Mouse (Mus musculus) midbrain, embryonic 14.5 days (tissue): Measurements from ENCODE around the gene St7. TPM values are rescaled to one million over a fixed set of nuclear protein-coding genes. Genes with fewer than 3 reads are reported as not detected.

Experiments used
- ATAC-seq: fragments of 200-750 bp; cut with Nextera tagmentation; 2 replicates; pipeline ENCODE4 v1.8.0; 2017; ENCODE audit warnings: moderate number of reproducible peaks, moderate library complexity; ENCODE audit not compliant: low FRiP score, low TSS enrichment
- DNase-seq: peaks from one replicate; pipeline ENCODE4 v3.0.0-alpha.2; 2015
- H3K27ac ChIP-seq: fragments of 300-500 bp; sonication (generic); replicated peaks from 2 replicates; pipeline ENCODE4 v1.5.1; 2014; ENCODE audit warnings: mild to moderate bottlenecking, low read depth, low read length, moderate library complexity
- H3K27me3 ChIP-seq: fragments of 300-500 bp; sonication (generic); 2 replicates; pipeline ENCODE4 v1.6.1; 2014; ENCODE audit warnings: low read length, control low read depth, mixed read lengths; ENCODE audit not compliant: control insufficient read depth, insufficient read depth
- H3K36me3 ChIP-seq: fragments of 300-500 bp; sonication (generic); 2 replicates; pipeline ENCODE4 v1.6.1; 2014; ENCODE audit warnings: low read length, control low read depth; ENCODE audit not compliant: control insufficient read depth, insufficient read depth
- H3K4me1 ChIP-seq: fragments of 300-500 bp; sonication (generic); 2 replicates; pipeline ENCODE4 v1.6.1; 2014; ENCODE audit warnings: mild to moderate bottlenecking, antibody characterized with exemption, low read length, control low read depth; ENCODE audit not compliant: control insufficient read depth, insufficient read depth
- H3K4me2 ChIP-seq: fragments of 300-500 bp; sonication (generic); 2 replicates; pipeline ENCODE4 v1.6.1; 2014; ENCODE audit warnings: mild to moderate bottlenecking, low read length, moderate library complexity
- H3K4me3 ChIP-seq: fragments of 300-500 bp; sonication (generic); replicated peaks from 2 replicates; pipeline ENCODE4 v1.5.1; 2014; ENCODE audit warnings: low read depth, low read length
- H3K9ac ChIP-seq: fragments of 300-500 bp; sonication (generic); replicated peaks from 2 replicates; pipeline ENCODE4 v1.6.1; 2014; ENCODE audit warnings: mild to moderate bottlenecking, low read length, moderate library complexity
- H3K9me3 ChIP-seq: fragments of 300-500 bp; sonication (generic); 2 replicates; pipeline ENCODE4 v1.6.1; 2016; ENCODE audit warnings: low read length, control low read depth, mixed read lengths; ENCODE audit not compliant: control insufficient read depth
- WGBS: fragments of 180-500 bp; shearing (Covaris S2); extraction: QIAGEN DNeasy Blood & Tissue Kit; methylation state at CpG from one replicate; pipeline ENCODE4 v1.1.7; 2014; 5-methylcytosine and 5-hydroxymethylcytosine counted together
- polyA plus RNA-seq: library from polyadenylated mRNA; unstranded; fragments of >200 nt; fragmentation: Nextera tagmentation; extraction: Ambion mirVana; gene quantifications from 2 replicates; pipeline ENCODE4 v1.2.1, GENCODE M21; 2014

Gene St7
- polyA plus RNA-seq, 1 experiment from 2014 or later: 61.4 TPM

GRCm38 (mm10) chr6:17829981-17830380, 137.2 kb downstream of the St7 start:
- Histone ChIP-seq H3K4me3 (no peak overlapping the region), H3K9ac (no peak overlapping the region), H3K9me3 (peaks cover 6% of the 10 kb centered on the region), H3K27me3 (no peaks in the 10 kb centered on the region), H3K27ac (no peak overlapping the region), H3K4me1 (no peaks in the 10 kb centered on the region), H3K36me3 (peaks cover 19% of the 10 kb centered on the region), H3K4me2 (no peak overlapping the region)
- 93% methylated on average over 1 of the region's 1 CpGs for WGBS
- DNase-seq (no peak), ATAC-seq (no peak)

GRCm38 (mm10) chr6:17834493-17834892, 141.8 kb downstream of the St7 start:
- no peak overlapping the region for H3K4me2 ChIP-seq
- WGBS: 47% methylated on average over 7 of the region's 7 CpGs

GRCm38 (mm10) chr6:17835693-17836092, 143.0 kb downstream of the St7 start:
- Histone ChIP-seq H3K9me3 (no peaks in the 10 kb centered on the region), H3K4me1 (no peaks in the 10 kb centered on the region), H3K4me3 (no peak overlapping the region), H3K9ac (no peak overlapping the region), H3K27ac (no peak overlapping the region), H3K27me3 (no peaks in the 10 kb centered on the region), H3K36me3 (peaks cover 19% of the 10 kb centered on the region), H3K4me2 (no peak overlapping the region)
- WGBS: 89% methylated on average over 6 of the region's 6 CpGs
- ATAC-seq (no peak), DNase-seq (no peak)

More at GRCm38 (mm10) chr6:17834493-17834892, 141.8 kb downstream of the St7 start:
- Histone ChIP-seq H3K27me3 (no peaks in the 10 kb centered on the region), H3K9me3 (peaks cover 6% of the 10 kb centered on the region; the same call in 1 of the 2 replicates), H3K27ac (no peak overlapping the region), H3K4me1 (no peaks in the 10 kb centered on the region), H3K36me3 (peaks cover 15% of the 10 kb centered on the region; the same call in 1 of the 2 replicates), H3K4me3 (no peak overlapping the region), H3K9ac (no peak overlapping the region)
- ATAC-seq: no peak
- peak; percentile 78 for DNase-seq

GRCm38 (mm10) chr6:17837676-17838075, 144.9 kb downstream of the St7 start:
- DNase-seq (no peak), ATAC-seq (no peak)
- Histone ChIP-seq H3K9me3 (no peaks in the 10 kb centered on the region), H3K36me3 (peaks cover 20% of the 10 kb centered on the region), H3K9ac (no peak overlapping the region), H3K27ac (no peak overlapping the region), H3K4me1 (no peaks in the 10 kb centered on the region), H3K4me2 (no peak overlapping the region), H3K4me3 (no peak overlapping the region), H3K27me3 (no peaks in the 10 kb centered on the region)
- 88% methylated on average over 1 of the region's 1 CpGs for WGBS

GRCm38 (mm10) chr6:17840431-17840830, 147.7 kb downstream of the St7 start:
- DNase-seq (no peak), ATAC-seq (no peak)
- Histone ChIP-seq H3K27me3 (no peaks in the 10 kb centered on the region), H3K36me3 (peaks cover 14% of the 10 kb centered on the region), H3K9ac (no peak overlapping the region), H3K27ac (no peak overlapping the region), H3K4me1 (no peaks in the 10 kb centered on the region), H3K4me3 (no peak overlapping the region), H3K4me2 (no peak overlapping the region), H3K9me3 (no peaks in the 10 kb centered on the region)
- WGBS: 76% methylated on average over 29 of the region's 29 CpGs

GRCm38 (mm10) chr6:17842759-17843158, 150.0 kb downstream of the St7 start:
- H3K4me3 ChIP-seq: no peak overlapping the region
- H3K27ac ChIP-seq: no peak overlapping the region
- no peaks in the 10 kb centered on the region for H3K4me1 ChIP-seq
- peaks cover 19% of the 10 kb centered on the region for H3K36me3 ChIP-seq
- H3K4me2 ChIP-seq: no peak overlapping the region
- DNase-seq (peak; percentile 86), ATAC-seq (no peak)
- H3K27me3 ChIP-seq: no peaks in the 10 kb centered on the region
- no peak overlapping the region for H3K9ac ChIP-seq
- WGBS: 38% methylated on average over 3 of the region's 3 CpGs
- no peaks in the 10 kb centered on the region for H3K9me3 ChIP-seq

- no peak overlapping the region for H3K4me2 ChIP-seq
- no peaks in the 10 kb centered on the region for H3K27me3 ChIP-seq
- H3K9ac ChIP-seq: no peak overlapping the region
- DNase-seq: no peak
- no peaks in the 10 kb centered on the region for H3K4me1 ChIP-seq
- peaks cover 38% of the 10 kb centered on the region for H3K36me3 ChIP-seq
- no peak overlapping the region for H3K27ac ChIP-seq
- H3K4me3 ChIP-seq: no peak overlapping the region
- 87% methylated on average over 2 of the region's 2 CpGs for WGBS
- H3K9me3 ChIP-seq: no peaks in the 10 kb centered on the region
- ATAC-seq: no peak
Observed at GRCm38 (mm10) chr6:17851316-17851715, 158.6 kb downstream of the St7 start.

GRCm38 (mm10) chr6:17853587-17854274, 161.0 kb downstream of the St7 start:
- WGBS: 91% methylated on average over 5 of the region's 5 CpGs
- Histone ChIP-seq H3K9me3 (no peaks in the 10 kb centered on the region), H3K9ac (no peak overlapping the region), H3K27me3 (no peaks in the 10 kb centered on the region), H3K36me3 (peaks cover 38% of the 10 kb centered on the region), H3K27ac (no peak overlapping the region), H3K4me3 (no peak overlapping the region), H3K4me1 (no peaks in the 10 kb centered on the region), H3K4me2 (no peak overlapping the region)
- DNase-seq (no peak), ATAC-seq (no peak)

- DNase-seq (no peak), ATAC-seq (no peak)
- Histone ChIP-seq H3K4me2 (no peak overlapping the region), H3K27me3 (no peaks in the 10 kb centered on the region), H3K4me1 (no peaks in the 10 kb centered on the region), H3K9ac (no peak overlapping the region), H3K36me3 (peaks cover 38% of the 10 kb centered on the region), H3K27ac (no peak overlapping the region), H3K4me3 (no peak overlapping the region), H3K9me3 (no peaks in the 10 kb centered on the region)
- WGBS: 98% methylated on average over 2 of the region's 2 CpGs
Observed at GRCm38 (mm10) chr6:17855616-17856015, 162.9 kb downstream of the St7 start.
